Mouse (Mus musculus) Patski (cell line): Measurements from ENCODE around the gene Ifnl2. TPM values are rescaled to one million over a fixed set of nuclear protein-coding genes. Genes with fewer than 3 reads are reported as not detected.
"Not testable (repeated sequence)": the region's sequence is repeated elsewhere in the genome, so short reads cannot be mapped to it uniquely, and the experiment has no call there.

ENCODE experiments used
- ATAC-seq: fragments of 100-300 bp; one replicate; pipeline ENCODE4 v1.8.0; 2021
- CTCF ChIA-PET: fragments of 350-600 bp; sonication (Branson Sonifier 250); formaldehyde crosslinking; loops from one replicate; lab custom pipeline; 2022; ENCODE audit warnings: inconsistent platforms; lab: Charles Lee
- POLR2A ChIA-PET: fragments of 350-600 bp; sonication (Branson Sonifier 250); formaldehyde crosslinking; loops from one replicate; lab custom pipeline; 2022; ENCODE audit warnings: antibody characterized with exemption, inconsistent platforms; lab: Charles Lee
- DNase-seq: peaks from one replicate; pipeline ENCODE4 v3.0.0-alpha.2; 2011; ENCODE audit warnings: low read depth, low spot score
- H3K27me3 ChIP-seq: fragments of 371-371 bp; one replicate; pipeline ENCODE4 v1.5.1; 2021
- CTCF ChIP-seq: fragments of 100-300 bp; IDR thresholded peaks from one replicate; pipeline ENCODE4 v1.5.1; 2021
- in situ Hi-C: fragments of 300-500 bp; cut with MboI; formaldehyde crosslinking; loops from 3 replicates; pipeline ENCODE4 v1.11.1; 2018; ENCODE audit warnings: low pct_unique_long_range_greater_than_20kb, mixed read lengths
- polyA plus RNA-seq: library from polyadenylated mRNA; unstranded; gene quantifications from one replicate; pipeline ENCODE4 v1.2.3, GENCODE M21; 2021

Ifnl2 gene
- not detected for polyA plus RNA-seq

GRCm38 (mm10) chr7:28510405-28510974 is at the start of gene Ifnl2:
Gene Ifnl2, minus strand, starts transcription at chr7:28510455.
- ATAC-seq, in situ Hi-C loops, DNase-seq, POLR2A ChIA-PET, CTCF ChIA-PET: not testable (repeated sequence)
- H3K27me3 ChIP-seq, result peaks cover 32% of the 10 kb centered on the region

GRCm38 (mm10) chr7:28558486-28558885 is 48.2 kb upstream of the Ifnl2 start:
- POLR2A ChIA-PET, result interaction anchor here (0.7 kb wide), 1 partner anchor 7 kb away, joined by 4 read pairs; no protein-coding TSS in a partner anchor

GRCm38 (mm10) chr7:28557708-28558107 is 47.5 kb upstream of the Ifnl2 start:
- ATAC-seq, result no peak
- no peak for DNase-seq
- H3K27me3 ChIP-seq, result no peaks in the 10 kb centered on the region
- no peak for TF ChIP-seq CTCF
- POLR2A ChIA-PET, result no interaction called here
- in situ Hi-C loops, result no loop called here
- CTCF ChIA-PET, result no interaction called here

More at GRCm38 (mm10) chr7:28558486-28558885, 48.2 kb upstream of the Ifnl2 start:
- TF ChIP-seq CTCF, result no peak
- ATAC-seq, result no peak
- H3K27me3 ChIP-seq, result no peaks in the 10 kb centered on the region
- DNase-seq, result no peak
- CTCF ChIA-PET, result no interaction called here
- in situ Hi-C loops, result no loop called here

GRCm38 (mm10) chr7:28557069-28557468 is 46.8 kb upstream of the Ifnl2 start:
- no peak for ATAC-seq
- H3K27me3 ChIP-seq, result no peaks in the 10 kb centered on the region
- DNase-seq, result no peak
- ChIA-PET CTCF (no interaction called here), POLR2A (interaction anchor here (0.6 kb wide), 1 partner anchor 160 kb away, joined by 4 read pairs; no protein-coding TSS in a partner anchor)
- in situ Hi-C loops, result no loop called here
- TF ChIP-seq CTCF, result no peak

GRCm38 (mm10) chr7:28555939-28556535 is 45.8 kb upstream of the Ifnl2 start:
- TF ChIP-seq CTCF, result no peak
- in situ Hi-C loops, result no loop called here
- no peaks in the 10 kb centered on the region for H3K27me3 ChIP-seq
- POLR2A ChIA-PET, result no interaction called here
- ATAC-seq (no peak), DNase-seq (no peak)
- CTCF ChIA-PET, result no interaction called here

- ATAC-seq (no peak), DNase-seq (no peak)
- in situ Hi-C loops, result no loop called here
- CTCF ChIA-PET, result no interaction called here
- TF ChIP-seq CTCF, result no peak
- POLR2A ChIA-PET, result no interaction called here
- peaks cover 3% of the 10 kb centered on the region for H3K27me3 ChIP-seq
Measured at GRCm38 (mm10) chr7:28553076-28553475, 42.8 kb upstream of the Ifnl2 start.

- CTCF ChIA-PET, result no interaction called here
- no peak for TF ChIP-seq CTCF
- POLR2A ChIA-PET, result no interaction called here
- H3K27me3 ChIP-seq, result peaks cover 25% of the 10 kb centered on the region
- no peak for DNase-seq
- no peak for ATAC-seq
- in situ Hi-C loops, result no loop called here
Measured at GRCm38 (mm10) chr7:28547628-28548027, 37.4 kb upstream of the Ifnl2 start.

GRCm38 (mm10) chr7:28547154-28547553 is 36.9 kb upstream of the Ifnl2 start, which contains the start of gene Nccrp1:
Gene Nccrp1, minus strand, starts transcription at chr7:28547254.
- CTCF ChIA-PET, result no interaction called here
- peaks cover 25% of the 10 kb centered on the region for H3K27me3 ChIP-seq
- DNase-seq, result no peak
- in situ Hi-C loops, result no loop called here
- POLR2A ChIA-PET, result no interaction called here
- ATAC-seq, result no peak
- TF ChIP-seq CTCF, result no peak

GRCm38 (mm10) chr7:28546649-28547048 is 36.4 kb upstream of the Ifnl2 start:
- peaks cover 25% of the 10 kb centered on the region for H3K27me3 ChIP-seq
- TF ChIP-seq CTCF, result no peak
- no peak for DNase-seq
- POLR2A ChIA-PET, result no interaction called here
- CTCF ChIA-PET, result no interaction called here
- no peak for ATAC-seq
- in situ Hi-C loops, result no loop called here

GRCm38 (mm10) chr7:28545891-28546210 is 35.6 kb upstream of the Ifnl2 start:
- in situ Hi-C loops, result no loop called here

GRCm38 (mm10) chr7:28545048-28545890 is 35.0 kb upstream of the Ifnl2 start:
- in situ Hi-C loops, result no loop called here
- no peak for ATAC-seq
- no peak for DNase-seq
- H3K27me3 ChIP-seq, result peaks cover 25% of the 10 kb centered on the region
- no peak for TF ChIP-seq CTCF
- POLR2A ChIA-PET, result no interaction called here
- CTCF ChIA-PET, result interaction anchor here (1.2 kb wide), 1 partner anchor 16 kb away, joined by 3 read pairs; no protein-coding TSS in a partner anchor

More at GRCm38 (mm10) chr7:28545891-28546210, 35.6 kb upstream of the Ifnl2 start:
- POLR2A ChIA-PET, result no interaction called here
- no peak for DNase-seq
- CTCF ChIA-PET, result interaction anchor here (1.2 kb wide), 1 partner anchor 15 kb away, joined by 3 read pairs; no protein-coding TSS in a partner anchor
- ATAC-seq, result no peak
- H3K27me3 ChIP-seq, result peaks cover 26% of the 10 kb centered on the region
- TF ChIP-seq CTCF, result no peak
